Mouse (Mus musculus) natural killer cell, adult 2 months (primary cell): ENCODE data around the gene Celf5.

ENCODE experiments used
- DNase-seq, 2 experiments: peaks; one replicate each; pipeline ENCODE4 v3.0.0; 2022; ENCODE audit warnings: low spot score in 2 of 2

The Celf5 gene

DNA sequence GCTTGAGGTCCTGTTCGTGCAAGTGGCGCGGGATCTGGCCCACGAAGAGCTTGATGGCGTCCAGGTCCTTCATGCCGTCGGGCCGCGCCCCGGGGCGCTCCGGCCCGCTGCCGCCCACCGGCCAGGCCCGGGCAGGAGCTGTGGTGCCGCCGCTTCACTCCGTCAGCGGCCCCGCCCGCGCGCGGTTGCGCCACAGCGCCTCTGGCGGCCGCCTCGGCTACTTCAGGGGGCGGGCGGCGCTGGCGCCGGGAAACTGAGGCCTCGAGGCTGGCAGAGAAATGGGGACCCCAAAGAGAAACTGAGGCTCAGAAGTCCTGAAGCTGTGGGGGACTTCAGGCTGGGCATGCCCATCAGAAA is at the start of gene Celf5:
TSS of gene Celf5 (minus strand) at position 177 of the 357 bp plus-strand sequence.
- DNase-seq = peak; percentile 47 to 56

DNA sequence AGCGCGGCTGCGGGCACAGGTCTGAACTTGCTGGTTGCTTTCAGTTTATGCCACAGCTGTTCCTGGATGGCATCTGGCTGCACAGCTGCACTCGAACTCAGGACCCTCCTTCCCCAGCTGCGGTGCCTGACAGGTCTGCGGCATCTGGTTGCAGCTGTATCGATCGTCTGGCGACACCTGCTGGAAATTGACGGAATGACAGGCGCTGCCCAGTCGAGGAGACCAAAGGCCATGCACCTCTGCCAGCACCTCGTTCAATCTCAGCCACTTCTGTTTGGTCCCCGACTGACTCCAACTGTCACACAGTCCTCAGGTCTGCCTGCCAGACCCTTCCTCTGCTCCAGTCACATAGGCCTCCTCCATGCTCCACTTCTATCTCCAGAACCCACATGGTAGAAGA is 44.3 kb upstream of the Celf5 start:
- peak; percentile 79 to 88 for DNase-seq

DNA sequence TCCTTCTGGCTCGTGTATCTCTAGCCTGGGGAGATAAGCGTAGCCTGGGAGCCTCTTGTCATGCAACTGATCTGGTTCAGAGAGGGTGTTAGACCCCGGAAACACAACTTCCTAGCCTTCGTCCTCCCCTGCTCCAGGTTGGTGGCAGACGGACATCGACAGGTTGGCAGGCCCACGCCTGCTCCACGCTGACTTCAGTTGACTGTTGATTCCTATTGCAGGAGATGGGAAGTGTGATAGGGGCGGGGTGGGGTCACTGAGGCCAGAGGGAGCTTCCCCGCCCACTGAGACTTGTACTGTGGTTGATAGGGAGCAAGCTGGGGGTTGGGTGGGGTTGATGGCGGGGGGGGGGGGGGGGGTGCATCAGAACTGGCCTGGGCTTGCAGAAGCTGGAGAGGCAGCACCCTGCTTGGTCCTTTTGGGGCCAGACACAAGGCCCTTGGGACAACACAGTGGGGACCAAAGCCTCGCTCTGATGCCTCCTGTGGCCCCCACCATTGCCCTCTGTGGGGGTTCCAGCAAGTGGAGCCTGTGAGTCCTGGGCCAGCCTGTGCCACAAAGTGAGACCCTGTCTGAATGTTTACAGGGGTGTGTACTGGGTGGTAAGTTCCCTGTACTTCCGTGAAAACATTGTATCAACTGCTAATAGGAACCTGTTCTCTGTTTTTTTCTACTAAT is 42.6 kb upstream of the Celf5 start:
- no peak for DNase-seq

- DNase-seq = peak in 1 of 2 experiments; percentile 22
Observed at GRCm38 (mm10) chr10:81524051-81524605, 41.6 kb upstream of the Celf5 start, which contains the start of gene Gna15. Gna15 (minus strand) TSS chr10:81524225.

DNA sequence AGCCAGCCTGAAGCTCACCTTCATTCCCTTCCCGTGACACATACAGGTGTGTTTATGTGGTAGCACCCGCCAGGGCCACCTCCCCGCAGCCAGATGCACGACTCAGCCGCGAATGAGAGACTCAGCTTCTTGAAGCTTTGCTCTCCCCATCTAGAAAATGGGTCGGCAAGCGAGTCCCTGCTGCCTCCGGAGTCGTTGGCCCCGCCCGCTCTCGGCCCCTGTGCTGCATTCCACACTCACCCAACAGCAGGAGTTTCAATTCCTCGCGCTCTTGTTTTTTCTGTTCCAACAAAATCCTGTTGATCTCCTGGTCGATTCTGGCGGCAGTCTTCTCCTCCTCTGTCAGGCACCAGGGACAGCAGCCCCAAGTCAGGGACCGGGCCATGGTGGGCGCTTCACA is 41.1 kb upstream of the Celf5 start:
- DNase-seq = no peak

DNA sequence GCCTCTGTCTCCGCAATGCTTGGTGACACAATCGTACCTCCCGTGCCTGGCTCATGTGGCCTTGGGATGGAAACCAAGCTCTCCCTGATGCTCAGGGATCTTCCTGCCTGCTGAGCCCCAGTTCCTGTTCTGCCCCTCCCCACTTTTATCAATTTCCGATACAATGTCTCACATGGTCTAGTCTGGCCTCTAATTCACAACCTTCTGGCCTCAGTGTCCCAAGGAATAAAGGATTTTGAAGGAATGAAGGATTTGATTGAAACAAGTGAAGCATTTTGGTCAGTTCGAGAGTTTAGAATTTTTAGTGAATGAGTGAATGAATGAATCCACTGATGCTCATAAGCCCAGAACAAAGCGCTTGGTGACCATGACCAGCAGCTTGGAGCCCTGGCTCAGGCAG is 40.6 kb upstream of the Celf5 start:
- no peak for DNase-seq

GRCm38 (mm10) chr10:81519978-81520365 is 37.5 kb upstream of the Celf5 start:
- no peak for DNase-seq

GRCm38 (mm10) chr10:81519227-81519977 is 36.9 kb upstream of the Celf5 start:
- DNase-seq = no peak

DNA sequence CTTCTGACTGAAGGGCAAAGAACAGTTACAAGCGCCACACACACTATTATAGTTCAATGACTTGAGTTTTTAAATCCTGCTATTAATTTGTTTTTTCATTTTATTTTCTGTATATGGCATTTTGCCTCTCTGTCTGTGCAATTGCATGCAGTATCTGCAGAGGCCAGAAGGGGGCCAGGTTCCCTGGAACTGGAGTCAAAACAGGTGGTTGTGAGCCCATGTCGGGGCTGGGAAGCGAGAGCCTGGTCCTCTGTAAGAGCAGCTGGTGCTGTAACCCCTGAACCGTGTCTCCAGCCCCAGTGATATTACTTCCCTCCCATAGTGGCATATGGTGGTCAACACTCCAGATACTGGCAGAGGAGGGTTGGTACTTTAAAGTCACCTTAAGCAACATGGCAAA is 36.0 kb upstream of the Celf5 start:
- peak; percentile 52 to 80 for DNase-seq

- peak in 1 of 2 experiments; percentile 56 for DNase-seq
Observed at GRCm38 (mm10) chr10:81517227-81517626, 34.7 kb upstream of the Celf5 start.

DNA sequence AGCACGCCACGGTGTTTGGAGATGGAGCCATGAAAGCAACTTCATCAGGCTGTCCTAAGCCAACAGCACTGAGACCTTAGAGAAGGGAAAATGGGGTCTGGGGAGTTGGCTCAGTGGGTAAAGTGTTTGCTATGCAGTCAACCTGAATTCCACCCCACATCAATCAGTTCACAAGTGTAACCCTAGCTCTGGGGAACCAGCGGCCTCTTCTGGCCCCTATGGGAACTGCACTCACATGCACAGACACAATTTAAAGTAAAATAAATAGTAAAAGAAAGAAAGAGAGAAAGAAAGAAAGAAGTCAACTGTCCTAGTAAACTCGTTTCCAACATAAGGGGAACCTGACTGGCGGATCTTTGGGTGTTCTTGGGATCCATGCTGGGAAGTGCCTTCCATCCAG is 31.3 kb upstream of the Celf5 start:
- no peak for DNase-seq

DNA sequence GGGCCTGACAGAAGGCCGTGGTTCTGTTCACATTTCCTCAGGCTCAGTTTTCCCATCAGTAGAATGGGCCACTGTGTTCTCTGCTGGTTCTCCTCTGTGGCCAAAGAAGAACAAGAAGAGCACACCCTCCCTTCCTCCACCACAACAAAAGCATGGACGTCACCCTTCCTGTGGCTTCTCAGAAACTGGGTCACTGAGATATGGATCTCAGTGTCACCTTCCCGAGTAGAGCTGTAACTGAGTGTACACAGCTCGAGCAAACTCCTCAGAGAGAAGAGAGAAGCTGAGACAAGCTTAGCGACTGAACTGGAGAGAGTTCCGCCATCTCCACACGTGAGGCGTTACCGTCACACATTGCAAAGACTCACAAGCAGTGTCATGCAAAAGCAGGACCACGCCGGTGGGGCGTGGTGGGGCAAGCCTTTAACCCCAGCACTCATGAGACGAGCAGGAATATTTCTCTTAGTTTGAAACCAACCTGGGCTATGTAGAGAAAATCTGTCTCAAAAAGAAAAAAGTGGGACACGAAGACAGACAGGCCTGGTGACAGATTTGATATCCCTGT is 27.8 kb upstream of the Celf5 start:
- DNase-seq = peak; percentile 71 to 84

DNA sequence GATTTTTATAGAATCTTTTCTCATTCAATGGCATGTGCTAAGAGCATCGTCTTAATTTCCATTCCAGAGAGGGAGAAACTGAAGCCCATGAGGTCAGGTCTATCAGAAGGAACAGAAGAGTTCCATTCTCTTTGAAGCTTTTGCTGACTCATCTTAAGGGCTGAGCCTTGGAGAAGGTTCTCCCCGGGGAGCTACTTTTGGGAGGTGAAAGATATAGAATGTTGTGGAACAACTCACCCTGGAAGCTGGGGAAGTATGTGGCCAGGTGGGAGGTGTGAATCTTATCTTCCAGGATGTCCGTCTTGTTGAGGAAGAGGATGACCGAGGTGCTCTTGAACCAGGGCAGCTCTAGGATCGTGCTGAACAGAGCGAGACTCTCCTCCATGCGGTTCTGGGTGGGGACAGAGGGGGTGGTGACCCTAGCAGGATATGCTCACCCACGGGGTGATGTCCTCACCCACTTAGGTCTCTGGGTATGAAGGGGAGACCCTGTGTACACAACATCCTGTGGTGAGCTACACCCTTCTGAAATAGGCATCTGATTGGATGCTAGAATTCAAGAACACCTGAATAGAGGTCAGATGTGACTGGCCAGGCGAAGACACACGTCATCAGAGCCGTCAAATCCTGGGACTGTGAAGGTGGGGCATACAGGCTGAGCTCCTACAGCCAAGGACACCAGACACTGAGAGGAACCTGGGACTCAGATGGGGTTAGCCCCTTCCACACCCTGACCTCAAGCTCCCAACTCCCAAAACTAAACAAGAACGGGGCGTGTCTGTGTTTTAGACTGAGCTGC is 25.4 kb upstream of the Celf5 start:
- peak; percentile 71 to 83 for DNase-seq

GRCm38 (mm10) chr10:81507095-81507494 is 24.6 kb upstream of the Celf5 start:
- no peak for DNase-seq

GRCm38 (mm10) chr10:81505016-81505664 is 22.6 kb upstream of the Celf5 start:
- DNase-seq = peak; percentile 51 to 77

GRCm38 (mm10) chr10:81502658-81503057 is 20.1 kb upstream of the Celf5 start:
- peak; percentile 86 to 88 for DNase-seq

DNA sequence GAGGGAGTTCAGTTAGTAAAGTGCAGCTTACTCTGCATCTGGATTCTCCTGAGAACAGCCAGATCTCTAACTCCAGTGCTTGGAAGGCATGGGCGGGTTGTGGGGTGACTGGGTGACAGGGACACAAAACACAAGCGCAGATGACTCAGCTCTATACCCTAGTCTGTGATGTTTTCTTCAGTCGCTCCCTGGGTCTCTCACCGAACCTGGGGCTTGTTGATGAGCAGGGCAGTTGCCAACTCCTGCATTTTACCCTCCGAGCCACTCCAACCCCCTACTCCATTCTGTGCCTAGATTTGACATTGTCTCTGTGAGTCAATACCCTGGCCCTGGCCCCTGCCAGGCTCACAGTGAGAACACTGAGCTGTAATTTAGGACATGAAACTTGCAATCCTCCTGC is 19.4 kb upstream of the Celf5 start:
- DNase-seq = no peak

GRCm38 (mm10) chr10:81500032-81500431 is 17.5 kb upstream of the Celf5 start, which contains the start of gene S1pr4:
S1pr4 (minus strand) TSS chr10:81500132.
- no peak for DNase-seq

- peak; percentile 85 to 87 for DNase-seq
Observed at GRCm38 (mm10) chr10:81499250-81499901, 16.9 kb upstream of the Celf5 start.
